Mouse (Mus musculus) brain, embryonic 14.5 days (tissue): ENCODE data around the gene Pogz.

Source experiments
- CTCF ChIP-seq: fragments of 200-500 bp; IDR thresholded peaks from 2 replicates; pipeline ENCODE4 v1.5.1; 2012; ENCODE audit warnings: inconsistent platforms, mild to moderate bottlenecking, moderate library complexity, borderline replicate concordance; ENCODE audit not compliant: insufficient read depth, insufficient read length; ENCODE audit errors: extremely low read depth
- POLR2A ChIP-seq: fragments of 200-500 bp; IDR thresholded peaks from 2 replicates; pipeline ENCODE4 v1.6.1; 2012; ENCODE audit warnings: mild to moderate bottlenecking, inconsistent platforms, borderline replicate concordance; ENCODE audit not compliant: poor library complexity, insufficient read depth, insufficient read length, severe bottlenecking; ENCODE audit errors: extremely low read depth

DNA sequence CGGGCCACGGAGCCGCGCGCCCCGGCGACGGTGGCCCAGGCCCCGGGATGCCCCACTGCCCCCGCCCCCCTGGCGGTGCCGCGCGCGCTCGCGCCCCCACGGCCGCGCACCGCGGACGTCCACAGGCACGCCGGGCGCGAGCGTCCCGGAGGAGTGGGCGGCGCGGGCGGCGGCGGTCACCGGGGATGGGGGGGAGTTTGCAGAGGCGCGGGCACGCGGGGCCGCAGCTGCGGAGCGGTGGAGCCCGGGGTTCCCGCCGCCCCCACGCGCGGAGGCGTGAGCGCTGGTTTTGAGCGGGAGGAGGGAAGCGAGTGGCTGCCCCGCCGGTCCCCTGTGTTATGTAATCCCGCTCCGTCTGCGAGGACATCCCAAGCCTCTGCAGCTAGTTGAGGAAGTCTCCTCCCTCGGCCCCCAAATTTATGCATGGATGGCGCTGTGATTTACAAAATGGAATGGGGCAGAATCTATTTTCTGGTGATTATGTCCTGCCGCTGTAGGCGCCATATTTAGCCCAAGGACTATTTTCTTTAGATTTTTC, 661 bp downstream of the Pogz start:
- TF ChIP-seq POLR2A (peak; percentile 46; the same call in 1 of the 2 replicates), CTCF (no peak)
